Mouse (Mus musculus) embryonic facial prominence, embryonic 11.5 days (tissue): ENCODE data around the gene Zfp579. TPM values are rescaled to one million over a fixed set of nuclear protein-coding genes. Genes with fewer than 3 reads are reported as not detected.

Experiments used
- ATAC-seq: fragments of 200-750 bp; cut with Nextera tagmentation; replicated peaks from 2 replicates; pipeline ENCODE4 v1.8.0; 2017; ENCODE audit warnings: low read depth; ENCODE audit not compliant: insufficient number of reproducible peaks, low FRiP score, low TSS enrichment
- DNase-seq: peaks from one replicate; pipeline ENCODE4 v3.0.0-alpha.2; 2015; ENCODE audit warnings: low spot score
- H3K27ac ChIP-seq: fragments of 300-500 bp; sonication (generic); replicated peaks from 2 replicates; pipeline ENCODE4 v1.5.1; 2014; ENCODE audit warnings: mild to moderate bottlenecking, low read depth, low read length, control low read depth
- H3K27me3 ChIP-seq: fragments of 300-500 bp; sonication (generic); 2 replicates; pipeline ENCODE4 v1.6.1; 2014; ENCODE audit warnings: mild to moderate bottlenecking, low read length, moderate library complexity, mixed read lengths; ENCODE audit not compliant: control insufficient read depth, insufficient read depth
- H3K36me3 ChIP-seq: fragments of 300-500 bp; sonication (generic); replicated peaks from 2 replicates; pipeline ENCODE4 v1.6.1; 2014; ENCODE audit warnings: low read depth, mild to moderate bottlenecking, low read length, moderate library complexity, mixed read lengths; ENCODE audit not compliant: control insufficient read depth, insufficient read depth
- H3K4me1 ChIP-seq: fragments of 300-500 bp; sonication (generic); 2 replicates; pipeline ENCODE4 v1.6.1; 2014; ENCODE audit warnings: low read length, mixed read lengths; ENCODE audit not compliant: control insufficient read depth, insufficient read depth
- H3K4me2 ChIP-seq: fragments of 300-500 bp; sonication (generic); 2 replicates; pipeline ENCODE4 v1.6.1; 2014; ENCODE audit warnings: low read depth, mild to moderate bottlenecking, control low read depth, low read length, moderate library complexity
- H3K4me3 ChIP-seq: fragments of 300-500 bp; sonication (generic); 2 replicates; pipeline ENCODE4 v1.5.1; 2014; ENCODE audit warnings: low read depth, low read length, control low read depth
- H3K9ac ChIP-seq: fragments of 300-500 bp; sonication (generic); replicated peaks from 2 replicates; pipeline ENCODE4 v1.6.1; 2014; ENCODE audit warnings: mild to moderate bottlenecking, control low read depth, low read length
- H3K9me3 ChIP-seq: fragments of 300-500 bp; sonication (generic); replicated peaks from 2 replicates; pipeline ENCODE4 v1.6.1; 2016; ENCODE audit warnings: mild to moderate bottlenecking, low read length, inconsistent platforms, mixed read lengths; ENCODE audit not compliant: control insufficient read depth
- WGBS: fragments of 180-500 bp; shearing (Covaris S2); extraction: QIAGEN DNeasy Blood & Tissue Kit; methylation state at CpG from one replicate; pipeline ENCODE4 v1.1.7; 2014; 5-methylcytosine and 5-hydroxymethylcytosine counted together
- polyA plus RNA-seq: library from polyadenylated mRNA; unstranded; fragments of >200 nt; fragmentation: Nextera tagmentation; extraction: Ambion mirVana; gene quantifications from 2 replicates; pipeline ENCODE4 v1.2.1, GENCODE M21; 2014

Gene Zfp579
- polyA plus RNA-seq, 1 experiment from 2014 or later = 25.3 TPM

- Histone ChIP-seq H3K9ac (no peak within 1 kb of the TSS), H3K36me3 (no peaks in the 10 kb centered on the region), H3K4me1 (no peaks in the 10 kb centered on the region), H3K4me3 (no peak within 1 kb of the TSS), H3K27me3 (no peaks in the 10 kb centered on the region), H3K4me2 (no peak within 1 kb of the TSS), H3K9me3 (no peaks in the 10 kb centered on the region), H3K27ac (no peak within 1 kb of the TSS)
- 49% methylated on average over 6 of the region's 6 CpGs for WGBS
- DNase-seq (no peak), ATAC-seq (no peak)
Measured at GRCm38 (mm10) chr7:4971068-4971467, 24.9 kb downstream of the Zfp579 start, which contains the start of gene Sbk3. TSS of gene Sbk3 (minus strand) at chr7:4971168.

- no peak overlapping the region for H3K4me2 ChIP-seq
- H3K4me3 ChIP-seq = no peak overlapping the region
- H3K27ac ChIP-seq = no peak overlapping the region
- whole genome bisulfite sequencing = 80% methylated on average over 5 of the region's 5 CpGs
- H3K4me1 ChIP-seq = no peaks in the 10 kb centered on the region
- H3K27me3 ChIP-seq = no peaks in the 10 kb centered on the region
- H3K9ac ChIP-seq = no peak overlapping the region
- no peak for ATAC-seq
- H3K9me3 ChIP-seq = no peaks in the 10 kb centered on the region
- H3K36me3 ChIP-seq = no peaks in the 10 kb centered on the region
- no peak for DNase-seq
Measured at GRCm38 (mm10) chr7:4964988-4965387, 31.0 kb downstream of the Zfp579 start.

- WGBS = 8% methylated on average over 10 of the region's 10 CpGs
- Histone ChIP-seq H3K9ac (no peak within 1 kb of the TSS), H3K27me3 (no peaks in the 10 kb centered on the region), H3K4me3 (no peak within 1 kb of the TSS), H3K9me3 (no peaks in the 10 kb centered on the region), H3K27ac (no peak within 1 kb of the TSS), H3K36me3 (no peaks in the 10 kb centered on the region), H3K4me2 (no peak within 1 kb of the TSS), H3K4me1 (no peaks in the 10 kb centered on the region)
- peak; percentile 74; the same call in 1 of the 2 replicates for ATAC-seq
- peak; percentile 75 for DNase-seq
Measured at GRCm38 (mm10) chr7:4964272-4964671, 31.7 kb downstream of the Zfp579 start, which contains the start of gene Sbk2. TSS of gene Sbk2 (minus strand) at chr7:4964406.

- 59% methylated on average over 5 of the region's 5 CpGs for WGBS
- H3K4me1 ChIP-seq = no peaks in the 10 kb centered on the region
- H3K27me3 ChIP-seq = no peaks in the 10 kb centered on the region
- H3K9me3 ChIP-seq = no peaks in the 10 kb centered on the region
- H3K4me3 ChIP-seq = no peak overlapping the region
- H3K27ac ChIP-seq = no peak overlapping the region
- no peak overlapping the region for H3K9ac ChIP-seq
- H3K36me3 ChIP-seq = no peaks in the 10 kb centered on the region
- no peak overlapping the region for H3K4me2 ChIP-seq
- ATAC-seq (no peak), DNase-seq (no peak)
Measured at GRCm38 (mm10) chr7:4963527-4963926, 32.4 kb downstream of the Zfp579 start.

GRCm38 (mm10) chr7:4957361-4957760 is 38.6 kb downstream of the Zfp579 start:
- no peak overlapping the region for H3K4me3 ChIP-seq
- H3K36me3 ChIP-seq = no peaks in the 10 kb centered on the region
- ATAC-seq = 0 out of 2 replicates have a peak, but pooled peaks have one; percentile 35
- 85% methylated on average over 10 of the region's 10 CpGs for WGBS
- H3K4me1 ChIP-seq = no peaks in the 10 kb centered on the region
- H3K9ac ChIP-seq = no peak overlapping the region
- H3K27me3 ChIP-seq = no peaks in the 10 kb centered on the region
- DNase-seq = no peak
- no peak overlapping the region for H3K27ac ChIP-seq
- no peak overlapping the region for H3K4me2 ChIP-seq
- no peaks in the 10 kb centered on the region for H3K9me3 ChIP-seq

GRCm38 (mm10) chr7:4953815-4954445 is 42.0 kb downstream of the Zfp579 start:
- Histone ChIP-seq H3K36me3 (no peaks in the 10 kb centered on the region), H3K4me3 (no peak overlapping the region), H3K4me1 (no peaks in the 10 kb centered on the region), H3K27me3 (no peaks in the 10 kb centered on the region), H3K27ac (no peak overlapping the region), H3K9ac (no peak overlapping the region), H3K4me2 (no peak overlapping the region), H3K9me3 (no peaks in the 10 kb centered on the region)
- no peak for ATAC-seq
- no peak for DNase-seq
- 34% methylated on average over 10 of the region's 10 CpGs for WGBS

GRCm38 (mm10) chr7:4950561-4951342 is 45.2 kb downstream of the Zfp579 start:
- 84% methylated on average over 19 of the region's 19 CpGs for WGBS

GRCm38 (mm10) chr7:4948386-4948785 is 47.6 kb downstream of the Zfp579 start:
- Histone ChIP-seq H3K9me3 (no peaks in the 10 kb centered on the region), H3K9ac (no peak overlapping the region), H3K36me3 (no peaks in the 10 kb centered on the region), H3K27me3 (no peaks in the 10 kb centered on the region), H3K27ac (no peak overlapping the region), H3K4me3 (no peak overlapping the region), H3K4me2 (no peak overlapping the region), H3K4me1 (no peaks in the 10 kb centered on the region)
- ATAC-seq (no peak), DNase-seq (no peak)
- 72% methylated on average over 6 of the region's 6 CpGs for WGBS

More at GRCm38 (mm10) chr7:4950561-4951342, 45.2 kb downstream of the Zfp579 start:
- Histone ChIP-seq H3K27me3 (no peaks in the 10 kb centered on the region), H3K4me3 (no peak overlapping the region), H3K4me2 (no peak overlapping the region), H3K4me1 (no peaks in the 10 kb centered on the region), H3K36me3 (no peaks in the 10 kb centered on the region), H3K27ac (no peak overlapping the region), H3K9ac (no peak overlapping the region), H3K9me3 (no peaks in the 10 kb centered on the region)
- no peak for DNase-seq
- no peak for ATAC-seq
